Mouse (Mus musculus): Measurements from ENCODE around the gene Tmem14c.

Tmem14c gene

DNA sequence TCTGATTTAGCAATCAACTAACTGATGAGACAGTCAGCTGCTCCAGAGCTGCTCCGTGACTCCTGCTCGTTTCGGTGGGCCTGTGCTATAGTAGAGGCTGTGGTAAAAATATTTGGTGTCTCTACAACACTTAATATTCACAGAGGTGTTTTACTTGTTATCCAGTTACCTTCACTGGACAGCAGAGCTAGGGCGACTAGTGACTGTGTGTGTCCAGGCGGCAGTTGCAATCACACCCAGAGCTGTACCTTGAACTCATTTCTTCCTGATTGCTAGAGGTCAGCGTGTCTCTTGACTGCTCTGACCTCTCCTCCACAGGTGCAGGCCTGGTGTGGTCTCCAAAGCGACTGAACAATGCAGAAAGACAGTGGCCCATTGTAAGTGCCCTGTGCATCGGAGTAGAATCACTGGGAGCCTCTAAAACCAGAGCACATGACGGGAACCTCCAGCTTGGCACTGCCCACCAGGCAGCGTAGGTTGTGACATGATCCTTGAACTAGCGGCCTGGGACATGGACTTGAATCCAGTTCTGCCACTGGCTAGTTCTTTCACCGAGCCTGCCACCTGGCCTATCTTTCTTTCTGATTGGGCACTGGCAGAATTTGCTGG is 809 bp downstream of the Tmem14c start:
- DNase-seq = peak; percentile 18

DNA sequence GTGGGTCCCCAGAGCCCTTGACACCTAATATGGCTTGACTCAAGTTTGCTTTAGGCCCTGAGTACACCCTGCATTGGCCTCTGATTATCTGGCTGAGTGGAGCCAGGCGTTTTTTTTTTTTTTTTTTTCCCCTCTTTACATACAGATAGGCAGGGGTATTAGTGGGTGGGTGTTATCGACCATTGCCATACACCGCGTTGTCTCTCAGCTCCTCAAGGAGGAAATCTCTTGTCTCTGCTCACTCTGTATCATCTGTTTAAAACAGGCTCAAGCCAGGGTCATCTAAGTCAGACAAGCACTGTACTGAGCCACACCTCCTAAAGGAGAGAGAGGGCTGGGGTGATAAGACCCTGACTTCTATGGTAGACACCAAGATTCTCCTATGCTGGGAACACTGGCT is 1.7 kb downstream of the Tmem14c start:
- no peak for DNase-seq

DNA sequence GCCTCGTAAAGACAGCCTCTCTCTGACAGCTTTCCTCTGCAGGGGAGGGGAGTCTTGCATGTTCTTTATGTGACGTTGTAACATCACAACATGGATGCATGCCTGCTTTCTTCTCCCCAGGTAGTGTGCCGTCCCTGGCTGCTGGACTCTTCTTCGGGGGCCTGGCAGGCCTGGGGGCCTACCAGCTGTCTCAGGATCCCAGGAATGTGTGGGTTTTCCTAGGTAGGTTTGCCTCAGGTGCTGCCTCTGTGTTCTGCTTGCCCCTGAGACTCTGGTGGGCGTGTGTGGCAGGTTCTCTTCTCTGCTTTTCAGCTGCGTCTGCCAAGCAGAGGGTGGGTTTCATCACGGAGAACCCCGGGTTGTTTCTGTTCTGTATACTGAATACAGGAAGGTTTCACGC is 2.1 kb downstream of the Tmem14c start:
- DNase-seq = no peak

DNA sequence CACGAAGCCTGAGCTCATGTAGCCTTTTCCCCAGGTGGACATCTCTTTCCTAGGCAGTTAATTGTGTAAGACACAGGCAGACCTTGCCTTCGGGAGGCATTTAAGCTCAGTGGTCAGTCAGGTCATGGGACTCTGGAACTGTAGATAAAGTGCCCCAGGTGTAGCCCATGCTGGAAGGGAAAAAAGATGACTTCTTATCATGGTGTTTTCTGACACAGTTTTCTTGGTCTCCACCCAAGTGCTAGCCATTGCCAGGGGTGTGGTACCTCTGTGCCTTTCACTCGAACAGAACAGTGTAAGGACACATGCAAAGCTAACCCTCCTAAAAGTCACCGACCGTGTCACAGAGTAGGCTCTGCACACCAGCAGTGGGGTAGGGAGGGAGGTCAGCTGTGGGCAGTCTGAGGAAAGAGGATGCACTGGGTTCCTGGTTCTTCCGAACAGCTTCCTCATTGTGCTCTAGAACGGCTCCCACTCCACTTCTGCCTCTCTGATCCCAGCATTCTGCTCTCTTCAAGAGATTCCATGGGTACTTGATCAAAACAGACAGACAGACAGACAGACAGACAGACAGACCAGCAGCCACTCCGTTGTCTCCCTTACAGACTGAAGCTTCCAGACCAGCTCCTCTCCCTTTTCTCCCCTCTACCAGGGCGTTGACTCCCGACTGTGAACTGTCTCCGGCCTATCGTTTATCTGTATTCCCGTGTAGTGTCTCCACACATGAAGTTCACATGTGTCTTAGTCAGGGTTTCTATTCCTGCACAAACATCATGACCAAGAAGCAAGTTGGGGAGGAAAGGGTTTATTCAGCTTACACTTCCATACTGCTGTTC is 2.9 kb downstream of the Tmem14c start:
- DNase-seq = no peak

DNA sequence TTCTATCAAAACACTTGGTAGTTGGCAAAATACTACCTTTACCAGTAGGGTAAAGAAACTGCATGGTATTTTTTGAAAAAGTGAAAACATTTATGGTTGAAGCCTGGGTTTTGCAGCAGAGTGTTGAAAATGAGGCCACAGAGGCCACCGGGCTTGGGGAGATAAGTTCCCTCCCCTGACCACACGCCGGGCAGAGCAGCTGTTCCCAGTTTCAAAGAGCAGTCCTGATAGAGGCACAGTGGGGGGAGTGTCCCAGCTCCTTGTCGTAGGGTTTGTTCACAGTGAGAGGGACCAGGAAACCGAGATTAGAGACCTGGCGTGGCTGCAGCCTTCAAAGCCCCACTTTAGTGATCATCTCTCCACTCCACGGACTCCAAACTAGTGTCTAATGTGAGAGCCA is 4.4 kb downstream of the Tmem14c start:
- DNase-seq = no peak

DNA sequence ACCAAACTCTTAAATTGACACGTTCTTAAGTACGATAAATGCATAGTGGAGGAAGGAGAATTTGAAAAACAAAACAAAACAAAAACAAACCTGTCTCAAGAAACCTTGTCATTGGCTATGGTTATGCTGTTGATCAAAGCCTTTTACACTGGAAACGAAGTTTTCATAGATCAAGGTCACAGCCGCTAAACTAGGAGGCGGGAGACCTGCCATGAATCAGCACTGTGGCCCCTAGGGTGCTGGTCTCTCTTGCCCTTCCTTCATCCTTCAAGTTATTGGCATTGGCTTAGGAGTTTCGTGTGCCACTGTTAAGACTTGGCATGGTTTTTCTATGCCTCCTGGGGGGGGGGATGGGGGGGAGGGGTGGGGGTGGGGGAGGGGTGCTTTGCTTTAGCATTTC is 5.5 kb downstream of the Tmem14c start:
- DNase-seq = no peak

DNA sequence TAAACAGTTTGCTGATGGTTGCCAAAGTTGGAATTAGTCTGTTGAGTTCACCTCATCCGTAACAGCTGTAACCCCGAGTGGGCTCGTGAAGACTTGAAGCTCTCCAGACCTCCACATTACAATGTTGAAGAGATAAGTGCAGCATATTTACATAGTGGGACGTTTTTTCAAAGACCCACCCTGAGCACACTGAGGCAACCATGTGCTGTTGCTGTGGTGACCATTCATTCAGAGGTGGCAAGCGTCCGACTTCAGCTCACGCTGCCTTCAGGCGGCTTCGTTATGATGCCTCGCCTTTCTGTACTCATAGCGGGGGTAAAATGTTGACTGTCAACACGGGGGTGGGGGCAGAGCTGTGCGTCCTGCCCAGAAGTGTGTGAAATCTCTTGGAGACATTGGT is 6.0 kb downstream of the Tmem14c start:
- DNase-seq = no peak

DNA sequence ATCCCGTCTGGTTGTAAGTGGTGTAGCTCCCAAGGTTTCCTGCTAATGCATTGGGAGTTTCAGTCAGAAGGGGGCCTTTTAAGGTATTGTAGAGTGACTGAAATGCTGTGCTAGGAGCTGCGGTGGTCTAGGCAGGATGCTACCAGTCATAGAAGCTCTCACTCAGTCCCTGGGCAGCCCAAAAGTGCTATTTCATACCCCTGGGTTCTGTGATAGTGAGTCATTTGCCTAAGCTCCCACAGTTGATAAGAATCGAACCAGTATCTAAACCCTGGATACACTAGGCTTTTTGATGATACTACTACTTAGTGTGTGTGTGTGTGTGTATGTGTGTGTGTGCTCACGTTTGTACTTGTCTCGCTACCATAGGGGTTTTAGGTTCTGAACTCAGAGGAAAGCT is 14.0 kb downstream of the Tmem14c start:
- DNase-seq = no peak

DNA sequence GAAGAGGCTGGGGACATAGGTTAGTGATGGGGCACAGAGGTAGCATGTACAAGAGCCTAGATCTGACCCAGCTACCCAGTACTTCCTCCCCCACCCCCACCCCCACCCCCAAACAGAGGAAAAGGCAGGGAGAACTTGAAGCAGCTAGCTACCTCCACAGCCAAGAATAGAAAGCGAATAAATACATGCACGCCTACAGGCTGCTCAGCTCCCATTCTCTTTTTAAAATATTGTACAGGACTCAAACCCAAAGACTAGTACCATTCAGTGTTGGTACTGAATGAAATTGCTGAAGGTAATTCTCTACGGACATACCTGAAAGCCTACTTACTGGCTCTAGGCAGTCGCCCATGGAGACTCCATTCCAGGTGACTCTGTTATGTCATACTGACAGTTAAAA is 26.4 kb downstream of the Tmem14c start:
- no peak for DNase-seq

DNA sequence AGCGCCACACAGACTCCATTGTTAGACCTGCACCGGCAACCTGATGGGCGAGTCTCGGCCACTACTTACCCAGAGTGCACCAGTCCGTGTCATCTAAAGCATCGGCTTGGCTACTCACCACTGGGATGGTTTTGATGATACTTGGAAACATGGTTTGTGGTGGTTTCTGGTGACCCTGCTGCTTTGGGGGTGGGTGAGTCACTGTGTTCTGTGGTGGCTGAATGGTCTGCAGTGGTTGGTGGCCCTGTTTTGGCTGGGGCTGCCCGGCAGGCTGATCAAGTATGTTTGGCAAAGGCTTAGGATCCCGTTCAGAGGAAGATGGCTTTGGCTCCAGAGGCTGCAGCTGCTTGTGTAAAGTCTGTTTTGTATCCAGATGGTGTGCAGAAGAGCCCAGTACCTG is 29.8 kb downstream of the Tmem14c start:
- DNase-seq = no peak

DNA sequence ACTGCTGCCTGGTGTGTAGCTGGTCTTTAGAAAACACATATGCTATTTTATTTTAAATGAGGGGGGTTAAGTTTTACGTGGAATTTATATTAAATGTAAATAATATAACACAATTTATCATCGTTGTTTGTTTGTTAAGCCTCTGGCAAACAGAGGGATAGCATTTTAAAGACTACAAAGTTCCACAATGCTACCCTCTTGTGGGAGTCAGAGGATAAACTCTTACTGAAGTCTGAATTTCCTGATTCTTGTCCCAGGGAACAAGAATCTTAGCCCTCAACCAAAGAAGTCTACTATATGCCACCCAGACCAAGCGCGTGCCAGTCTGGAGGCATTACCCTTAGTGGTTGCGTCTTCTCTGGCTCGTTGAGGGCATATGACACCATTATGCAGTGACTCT is 31.2 kb downstream of the Tmem14c start:
- DNase-seq = no peak

DNA sequence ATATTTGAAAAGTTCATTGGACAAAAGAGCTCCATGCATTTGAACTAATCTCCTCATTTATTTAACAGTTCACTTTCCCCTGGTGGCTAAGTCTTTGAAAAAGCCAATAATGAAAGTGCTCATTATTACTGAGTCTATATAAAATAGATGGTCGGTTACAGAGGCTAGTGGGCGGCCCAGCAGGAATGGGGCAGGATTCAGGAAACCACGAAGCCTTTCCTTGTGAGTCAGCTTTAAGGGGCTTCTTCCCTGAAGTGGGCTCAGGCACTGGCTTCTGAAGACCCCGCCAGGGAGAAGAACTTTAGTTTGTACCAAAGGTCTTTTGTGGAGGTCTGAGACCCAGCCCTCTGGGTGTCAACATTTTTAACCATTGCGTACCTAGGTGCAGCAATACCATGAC is 35.9 kb downstream of the Tmem14c start:
- DNase-seq = no peak

DNA sequence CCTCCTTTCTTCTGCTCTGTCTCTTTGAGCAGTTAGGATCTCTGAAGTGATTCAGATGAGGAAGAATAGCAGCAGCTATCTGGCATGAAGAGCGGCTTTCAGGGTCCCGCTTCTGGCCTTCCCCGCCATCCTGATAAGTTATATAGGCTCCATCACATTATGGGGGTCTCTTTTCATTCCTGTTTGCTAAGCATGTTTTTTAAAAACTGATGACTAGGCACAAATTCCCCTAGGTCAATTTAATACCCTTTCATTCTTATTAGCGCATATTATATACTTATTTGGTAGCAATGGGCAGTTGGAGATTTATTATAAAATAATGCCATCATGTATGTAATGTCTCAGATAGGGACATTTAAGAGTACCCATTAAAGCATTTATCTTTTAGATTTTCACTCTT is 51.5 kb downstream of the Tmem14c start:
- no peak for DNase-seq

DNA sequence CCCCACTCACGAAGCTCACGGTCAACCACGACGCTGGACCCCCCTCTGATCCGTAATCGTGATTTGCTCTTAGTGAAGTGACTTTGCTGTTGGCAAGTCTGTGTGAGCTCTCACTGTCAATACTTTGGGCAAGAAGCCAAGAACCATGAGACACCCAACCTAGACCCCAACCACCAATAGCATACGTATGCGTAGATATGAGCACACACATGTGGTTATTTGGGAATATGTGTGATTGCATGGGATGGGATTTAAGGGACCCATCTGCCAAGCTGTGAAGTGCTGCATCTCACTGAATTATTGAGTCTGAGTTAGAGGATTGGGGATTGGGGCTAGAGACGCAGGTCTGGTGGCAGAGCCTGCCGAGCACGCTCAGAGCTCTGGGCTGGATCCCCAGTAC is 55.5 kb downstream of the Tmem14c start:
- no peak for DNase-seq
